Mouse (Mus musculus) ovary, adult 18-20 months (tissue): Measurements from ENCODE around the gene Rftn2.

ENCODE experiments used
- DNase-seq: peaks from one replicate; pipeline ENCODE4 v3.0.0; 2022; ENCODE audit warnings: low spot score, mixed read lengths

Rftn2 gene

GRCm38 (mm10) chr1:55210202-55210965 is 16.2 kb downstream of the Rftn2 start:
- no peak for DNase-seq

- no peak for DNase-seq
These were observed 18.0 kb downstream of the Rftn2 start for GRCm38 (mm10) chr1:55208500-55209140.

- DNase-seq, result no peak
These were observed 19.0 kb downstream of the Rftn2 start for GRCm38 (mm10) chr1:55207561-55207960.

GRCm38 (mm10) chr1:55205808-55206327 is 20.7 kb downstream of the Rftn2 start:
- DNase-seq, result no peak

GRCm38 (mm10) chr1:55201850-55202752 is 24.5 kb downstream of the Rftn2 start:
- DNase-seq, result peak; percentile 14

GRCm38 (mm10) chr1:55198719-55199118 is 27.9 kb downstream of the Rftn2 start:
- DNase-seq, result no peak

- no peak for DNase-seq
These were observed 30.1 kb downstream of the Rftn2 start for GRCm38 (mm10) chr1:55196327-55197003.

- DNase-seq, result no peak
These were observed 31.6 kb downstream of the Rftn2 start for GRCm38 (mm10) chr1:55195021-55195420.

GRCm38 (mm10) chr1:55194064-55194915 is 32.3 kb downstream of the Rftn2 start:
- no peak for DNase-seq

- DNase-seq, result no peak
These were observed 33.3 kb downstream of the Rftn2 start for GRCm38 (mm10) chr1:55193316-55193715.

- no peak for DNase-seq
These were observed 33.8 kb downstream of the Rftn2 start for GRCm38 (mm10) chr1:55192824-55193223.

- DNase-seq, result no peak
These were observed 34.6 kb downstream of the Rftn2 start for GRCm38 (mm10) chr1:55192015-55192414.

- DNase-seq, result no peak
These were observed 39.9 kb downstream of the Rftn2 start for GRCm38 (mm10) chr1:55186592-55187210.

GRCm38 (mm10) chr1:55185718-55186117 is 40.9 kb downstream of the Rftn2 start:
- DNase-seq, result no peak

- no peak for DNase-seq
These were observed 44.2 kb downstream of the Rftn2 start for GRCm38 (mm10) chr1:55182392-55182791.

- DNase-seq, result no peak
These were observed 46.5 kb downstream of the Rftn2 start for GRCm38 (mm10) chr1:55179917-55180566.

- no peak for DNase-seq
These were observed 52.0 kb downstream of the Rftn2 start for GRCm38 (mm10) chr1:55174558-55175034.

- no peak for DNase-seq
These were observed 52.6 kb downstream of the Rftn2 start for GRCm38 (mm10) chr1:55173720-55174557.
